Mouse (Mus musculus) natural killer cell, adult 2 months (primary cell): ENCODE results near the gene Rpl38.

Experiments used
- DNase-seq, 2 experiments: peaks; one replicate each; pipeline ENCODE4 v3.0.0; 2022; ENCODE audit warnings: low spot score in 2 of 2

Gene Rpl38

GRCm38 (mm10) chr11:114679582-114679981 lies 11.3 kb downstream of the Rpl38 start:
- DNase-seq: no peak

GRCm38 (mm10) chr11:114680291-114680690 lies 12.0 kb downstream of the Rpl38 start:
- DNase-seq: no peak

- no peak for DNase-seq
Measured at GRCm38 (mm10) chr11:114681054-114681453, 12.7 kb downstream of the Rpl38 start.

GRCm38 (mm10) chr11:114682321-114682900 lies 14.1 kb downstream of the Rpl38 start:
- DNase-seq: no peak

GRCm38 (mm10) chr11:114683029-114683721 lies 14.9 kb downstream of the Rpl38 start:
- DNase-seq: no peak

- no peak for DNase-seq
Measured at GRCm38 (mm10) chr11:114683722-114684621, 15.6 kb downstream of the Rpl38 start.

- no peak for DNase-seq
Measured at GRCm38 (mm10) chr11:114684627-114685373, 16.5 kb downstream of the Rpl38 start.

GRCm38 (mm10) chr11:114685526-114686040 lies 17.3 kb downstream of the Rpl38 start:
- DNase-seq: no peak

GRCm38 (mm10) chr11:114686221-114686959 lies 18.1 kb downstream of the Rpl38 start:
- DNase-seq: no peak

- DNase-seq: no peak
Measured at GRCm38 (mm10) chr11:114687574-114688188, 19.4 kb downstream of the Rpl38 start.

GRCm38 (mm10) chr11:114688729-114689128 lies 20.4 kb downstream of the Rpl38 start:
- DNase-seq: no peak

GRCm38 (mm10) chr11:114690192-114690591 lies 21.9 kb downstream of the Rpl38 start:
- no peak for DNase-seq

GRCm38 (mm10) chr11:114691454-114692182 lies 23.3 kb downstream of the Rpl38 start:
- DNase-seq: no peak

GRCm38 (mm10) chr11:114692601-114693000 lies 24.3 kb downstream of the Rpl38 start:
- DNase-seq: no peak

- DNase-seq: no peak
Measured at GRCm38 (mm10) chr11:114693456-114693855, 25.1 kb downstream of the Rpl38 start.

GRCm38 (mm10) chr11:114694451-114694850 lies 26.1 kb downstream of the Rpl38 start:
- DNase-seq: no peak

- DNase-seq: no peak
Measured at GRCm38 (mm10) chr11:114698496-114698895, 30.2 kb downstream of the Rpl38 start.

- peak; percentile 19 to 21 for DNase-seq
Measured at GRCm38 (mm10) chr11:114699511-114699910, 31.2 kb downstream of the Rpl38 start.

- peak in 1 of 2 experiments; percentile 53 for DNase-seq
Measured at GRCm38 (mm10) chr11:114702311-114702995, 34.1 kb downstream of the Rpl38 start.
